In the genomic region with DNA sequence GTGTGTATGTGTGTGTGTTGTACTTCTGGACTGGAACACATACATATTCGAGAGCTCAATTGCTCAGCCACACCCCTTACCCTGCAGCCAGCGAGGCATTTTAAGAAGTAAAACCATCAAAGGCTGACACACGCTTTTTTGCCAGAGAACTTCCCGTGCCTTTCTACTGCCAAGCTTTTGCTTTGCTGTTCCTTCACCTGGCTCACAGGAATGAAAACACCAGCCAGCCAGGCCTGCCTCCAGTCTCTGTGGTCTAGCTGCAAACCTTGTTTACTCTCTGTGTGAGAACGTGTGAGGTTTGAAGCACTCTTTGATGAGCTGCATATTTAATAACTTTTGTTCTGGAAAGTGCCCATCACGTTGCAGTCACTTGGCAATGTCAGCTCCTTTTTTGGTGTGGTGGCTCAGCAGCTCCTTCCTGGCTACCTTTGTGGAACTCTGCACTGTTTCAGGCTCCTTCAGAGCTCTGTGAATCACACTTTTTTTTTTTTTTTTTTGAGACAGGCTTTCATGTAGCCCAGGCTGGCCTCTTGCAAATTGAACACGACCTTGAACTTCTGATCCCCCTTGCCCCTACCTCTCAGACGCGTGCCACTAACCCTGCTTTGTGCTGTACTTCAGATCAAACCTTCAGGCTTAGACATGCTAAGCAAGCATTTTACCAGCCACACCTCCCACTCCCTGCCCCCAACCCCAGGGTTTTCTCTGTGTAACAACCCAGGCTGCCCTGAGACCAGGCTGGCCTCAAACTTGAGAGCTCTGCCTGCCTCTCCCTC, we compare ENCODE assay signal across 11 mouse cellular contexts. TPM values are rescaled to one million over a fixed set of nuclear protein-coding genes. Genes with fewer than 3 reads are reported as not detected.
DNase-seq lines count a peak whose midpoint lies in the region; ATAC-seq and TF ChIP-seq lines count a peak whose summit lies in the region.
"Had no signal": no experiment of that assay in that cellular context is flagged by ENCODE, and none has a peak within 500 bp of the region (broad histone marks: within the 10 kb centered on the region; RNA-seq: fewer than 3 reads in every experiment).

No protein-coding gene starts in this region.

- H3K27me3 ChIP-seq in forebrain, embryonic 14.5 days (replicated peaks; ENCODE audit: control insufficient read depth, insufficient read depth, low read length), result peaks cover 12% of the 10 kb centered on the region
- H3K27me3 ChIP-seq in forebrain, postnatal 0 days (ENCODE audit: insufficient read depth, low read length), result peaks cover 25% of the 10 kb centered on the region
- H3K27me3 ChIP-seq in megakaryocyte, embryonic 14.5 days (replicated peaks), result peaks cover 61% of the 10 kb centered on the region
- peaks cover 4% of the 10 kb centered on the region; the same call in 1 of the 2 replicates for H3K27me3 ChIP-seq in embryonic facial prominence, embryonic 12.5 days
- H3K27me3 ChIP-seq in stomach, postnatal 0 days (ENCODE audit: control insufficient read depth, insufficient read depth, low read length), result no peaks in the 10 kb centered on the region

- no peak for ATAC-seq in forebrain, embryonic 14.5 days
- ATAC-seq in forebrain, postnatal 0 days, result no peak
- no peak for ATAC-seq in megakaryocyte, adult 5-6 weeks (ENCODE audit: poor library complexity, severe bottlenecking)
- ATAC-seq in embryonic facial prominence, embryonic 12.5 days (ENCODE audit: insufficient number of reproducible peaks, insufficient read depth, low FRiP score, low TSS enrichment), result no peak
- no peak for ATAC-seq in stomach, postnatal 0 days (ENCODE audit: low FRiP score, low TSS enrichment)

- WGBS in forebrain, embryonic 14.5 days, result 30% methylated on average over 9 of the region's 9 CpGs
- whole genome bisulfite sequencing in forebrain, postnatal 0 days, result 25% methylated on average over 9 of the region's 9 CpGs
- 32% methylated on average over 9 of the region's 9 CpGs for WGBS in embryonic facial prominence, embryonic 12.5 days
- WGBS in stomach, postnatal 0 days, result 29% methylated on average over 9 of the region's 9 CpGs

- no peak overlapping the region for H3K9ac ChIP-seq in forebrain, embryonic 14.5 days (ENCODE audit: low read length)
- no peak overlapping the region for H3K9ac ChIP-seq in forebrain, postnatal 0 days
- H3K9ac ChIP-seq in embryonic facial prominence, embryonic 12.5 days, result no peak overlapping the region
- no peak overlapping the region for H3K9ac ChIP-seq in stomach, postnatal 0 days (ENCODE audit: low read length)

- no peak for TF ChIP-seq CTCF in forebrain, postnatal 0 days (IDR thresholded peaks at IDR 0.05; ENCODE audit: low read depth)
- no peak for TF ChIP-seq CTCF in stomach, postnatal 0 days (IDR thresholded peaks at IDR 0.05; ENCODE audit: low read depth)

- no peak for TF ChIP-seq EP300 in stomach, postnatal 0 days (optimal IDR thresholded peaks at IDR 0.05)

- peaks cover 5% of the 10 kb centered on the region; the same call in 1 of the 2 replicates for H3K4me1 ChIP-seq in forebrain, embryonic 14.5 days (ENCODE audit: control insufficient read depth, insufficient read depth, low read length)
- H3K4me1 ChIP-seq in forebrain, postnatal 0 days (ENCODE audit: insufficient read depth), result 0 out of 2 replicates have a peak, but pooled peaks cover 10% of the 10 kb centered on the region
- H3K4me1 ChIP-seq in megakaryocyte, embryonic 14.5 days, result peaks cover 42% of the 10 kb centered on the region
- peaks cover 14% of the 10 kb centered on the region for H3K4me1 ChIP-seq in embryonic facial prominence, embryonic 12.5 days
- H3K4me1 ChIP-seq in stomach, postnatal 0 days (replicated peaks; ENCODE audit: control insufficient read depth, insufficient read depth), result peaks cover 10% of the 10 kb centered on the region

- no peak for DNase-seq in forebrain, embryonic 14.5 days (ENCODE audit: low spot score)
- DNase-seq in forebrain, postnatal 0 days, result no peak
- no peak for DNase-seq in stomach, postnatal 0 days (ENCODE audit: low spot score)
- DNase-seq in cerebellum, postnatal 10 days, result no peak
- no peak for DNase-seq in left cerebral cortex, adult 11 months (ENCODE audit: low spot score)

- H3K4me2 ChIP-seq in forebrain, embryonic 14.5 days (ENCODE audit: low read length), result 0 out of 2 replicates have a peak overlapping the region, but pooled peaks have one; percentile 97
- H3K4me2 ChIP-seq in forebrain, postnatal 0 days (ENCODE audit: low read depth), result no peak overlapping the region
- peak overlapping the region; percentile 86; the same call in 1 of the 2 replicates for H3K4me2 ChIP-seq in embryonic facial prominence, embryonic 12.5 days (replicated peaks)
- H3K4me2 ChIP-seq in stomach, postnatal 0 days (replicated peaks; ENCODE audit: low read depth), result no peak overlapping the region

- H3K27ac ChIP-seq in forebrain, embryonic 14.5 days (ENCODE audit: low read depth, low read length), result no peak overlapping the region
- H3K27ac ChIP-seq in forebrain, postnatal 0 days (ENCODE audit: low read depth, low read length), result no peak overlapping the region
- H3K27ac ChIP-seq in embryonic facial prominence, embryonic 12.5 days, result no peak overlapping the region
- 0 out of 2 replicates have a peak overlapping the region, but pooled peaks have one; percentile 24 for H3K27ac ChIP-seq in stomach, postnatal 0 days (replicated peaks)

- H3K36me3 ChIP-seq in forebrain, embryonic 14.5 days (ENCODE audit: control insufficient read depth, insufficient read depth, low read length), result no peaks in the 10 kb centered on the region
- no peaks in the 10 kb centered on the region for H3K36me3 ChIP-seq in forebrain, postnatal 0 days (ENCODE audit: insufficient read depth)
- no peaks in the 10 kb centered on the region for H3K36me3 ChIP-seq in megakaryocyte, embryonic 14.5 days (replicated peaks; ENCODE audit: low read length)
- H3K36me3 ChIP-seq in embryonic facial prominence, embryonic 12.5 days, result no peaks in the 10 kb centered on the region
- H3K36me3 ChIP-seq in stomach, postnatal 0 days (ENCODE audit: control insufficient read depth, insufficient read depth, low read length), result no peaks in the 10 kb centered on the region

- H3K9me3 ChIP-seq in forebrain, embryonic 14.5 days (replicated peaks; ENCODE audit: control insufficient read depth, low read length), result no peaks in the 10 kb centered on the region
- H3K9me3 ChIP-seq in forebrain, postnatal 0 days (ENCODE audit: low read length), result no peaks in the 10 kb centered on the region
- H3K9me3 ChIP-seq in megakaryocyte, embryonic 14.5 days, result 0 out of 2 replicates have a peak, but pooled peaks cover 3% of the 10 kb centered on the region
- H3K9me3 ChIP-seq in embryonic facial prominence, embryonic 12.5 days, result no peaks in the 10 kb centered on the region
- no peaks in the 10 kb centered on the region for H3K9me3 ChIP-seq in stomach, postnatal 0 days (ENCODE audit: control insufficient read depth, low read length)

- no peak overlapping the region for H3K4me3 ChIP-seq in forebrain, embryonic 14.5 days (ENCODE audit: low read depth, low read length)
- no peak overlapping the region for H3K4me3 ChIP-seq in forebrain, postnatal 0 days (ENCODE audit: low read depth, low read length)
- peak overlapping the region; percentile 20 for H3K4me3 ChIP-seq in megakaryocyte, embryonic 14.5 days (replicated peaks)
- no peak overlapping the region for H3K4me3 ChIP-seq in embryonic facial prominence, embryonic 12.5 days
- H3K4me3 ChIP-seq in stomach, postnatal 0 days (ENCODE audit: low read depth, low read length), result no peak overlapping the region

RNA-seq across cellular contexts. Expression of a gene that starts 0.6 kb away (rescaled TPM):
- polyA plus RNA-seq in forebrain, embryonic 14.5 days (2014; fragmentation: Nextera tagmentation; extraction: Ambion mirVana), result 3.4 and 4.0 TPM in 2 replicates
- total RNA-seq in forebrain, postnatal 0 days (2014; rRNA removed), result 0.92 and 3.0 TPM in 2 replicates
- polyA plus RNA-seq in forebrain, postnatal 0 days (2015; fragmentation: Nextera tagmentation; extraction: Ambion mirVana), result 0.91 and 0.94 TPM in 2 replicates
- 1.8 and 5.0 TPM in 2 replicates for polyA plus RNA-seq in megakaryocyte, embryonic 14.5 days (2012; ENCODE audit: insufficient read depth, low replicate concordance)
- total RNA-seq in megakaryocyte, adult 5-6 weeks (2015), result 3.7 and 5.2 TPM in 2 replicates
- 1.6 and 3.1 TPM in 2 replicates for total RNA-seq in megakaryocyte, adult 5-6 weeks (2017)
- 19.0 and 19.6 TPM in 2 replicates for polyA plus RNA-seq in embryonic facial prominence, embryonic 12.5 days (2016; fragmentation: Nextera tagmentation; extraction: Ambion mirVana)
- polyA plus RNA-seq in stomach, postnatal 0 days (2015; fragmentation: Nextera tagmentation; extraction: Ambion mirVana), result 5.1 and 5.4 TPM in 2 replicates

RNA-seq across cellular contexts. Expression of a gene that starts 11.2 kb away (rescaled TPM):
- 70.2 and 90.7 TPM in 2 replicates for polyA plus RNA-seq in forebrain, embryonic 14.5 days (2014; fragmentation: Nextera tagmentation; extraction: Ambion mirVana)
- 67.3 and 74.6 TPM in 2 replicates for total RNA-seq in forebrain, postnatal 0 days (2014; rRNA removed)
- polyA plus RNA-seq in forebrain, postnatal 0 days (2015; fragmentation: Nextera tagmentation; extraction: Ambion mirVana), result 97.7 and 116 TPM in 2 replicates
- 9.7 TPM in 1 of 2 replicates, not detected in the other for polyA plus RNA-seq in megakaryocyte, embryonic 14.5 days (2012; ENCODE audit: insufficient read depth, low replicate concordance)
- total RNA-seq in megakaryocyte, adult 5-6 weeks (2015), result 17.7 and 18.6 TPM in 2 replicates
- 14.2 and 19.8 TPM in 2 replicates for total RNA-seq in megakaryocyte, adult 5-6 weeks (2017)
- polyA plus RNA-seq in embryonic facial prominence, embryonic 12.5 days (2016; fragmentation: Nextera tagmentation; extraction: Ambion mirVana), result 39.4 and 41.3 TPM in 2 replicates
- 37.7 and 42.3 TPM in 2 replicates for polyA plus RNA-seq in stomach, postnatal 0 days (2015; fragmentation: Nextera tagmentation; extraction: Ambion mirVana)

RNA-seq across cellular contexts. Expression of a gene that starts 15.6 kb away (rescaled TPM):
- polyA plus RNA-seq in forebrain, embryonic 14.5 days (2014; fragmentation: Nextera tagmentation; extraction: Ambion mirVana), result not detected in 2 replicates
- 0.29 TPM in 1 of 2 replicates, not detected in the other for total RNA-seq in forebrain, postnatal 0 days (2014; rRNA removed)
- 0.17 TPM in 1 of 2 replicates, not detected in the other for polyA plus RNA-seq in forebrain, postnatal 0 days (2015; fragmentation: Nextera tagmentation; extraction: Ambion mirVana)
- 0.07 TPM in 1 of 2 replicates, not detected in the other for polyA plus RNA-seq in megakaryocyte, embryonic 14.5 days (2012; ENCODE audit: insufficient read depth, low replicate concordance)
- total RNA-seq in megakaryocyte, adult 5-6 weeks (2015), result not detected in 2 replicates
- not detected in 2 replicates for total RNA-seq in megakaryocyte, adult 5-6 weeks (2017)
- 0.13 and 0.23 TPM in 2 replicates for polyA plus RNA-seq in embryonic facial prominence, embryonic 12.5 days (2016; fragmentation: Nextera tagmentation; extraction: Ambion mirVana)
- polyA plus RNA-seq in stomach, postnatal 0 days (2015; fragmentation: Nextera tagmentation; extraction: Ambion mirVana), result 0.05 TPM in 1 of 2 replicates, not detected in the other
- total RNA-seq: left cerebral cortex, postnatal 25 days; neutrophil, adult 5-6 weeks had no signal
- polyA plus RNA-seq: intestine, embryonic 14.5 days had no signal

RNA-seq across cellular contexts. Expression of a gene that starts 39.4 kb away (rescaled TPM):
- polyA plus RNA-seq in forebrain, embryonic 14.5 days (2014; fragmentation: Nextera tagmentation; extraction: Ambion mirVana), result 21.8 and 23.7 TPM in 2 replicates
- total RNA-seq in forebrain, postnatal 0 days (2014; rRNA removed), result 14.8 and 15.1 TPM in 2 replicates
- polyA plus RNA-seq in forebrain, postnatal 0 days (2015; fragmentation: Nextera tagmentation; extraction: Ambion mirVana), result 14.9 and 18.1 TPM in 2 replicates
- polyA plus RNA-seq in megakaryocyte, embryonic 14.5 days (2012; ENCODE audit: insufficient read depth, low replicate concordance), result 4.4 and 5.9 TPM in 2 replicates
- total RNA-seq in megakaryocyte, adult 5-6 weeks (2015), result 23.7 and 27.7 TPM in 2 replicates
- total RNA-seq in megakaryocyte, adult 5-6 weeks (2017), result 25.2 and 31.5 TPM in 2 replicates
- 32.9 and 33.5 TPM in 2 replicates for polyA plus RNA-seq in embryonic facial prominence, embryonic 12.5 days (2016; fragmentation: Nextera tagmentation; extraction: Ambion mirVana)
- 27.6 and 28.6 TPM in 2 replicates for polyA plus RNA-seq in stomach, postnatal 0 days (2015; fragmentation: Nextera tagmentation; extraction: Ambion mirVana)

RNA-seq across cellular contexts. Expression of a gene that starts 48.5 kb away (rescaled TPM):
- polyA plus RNA-seq in forebrain, embryonic 14.5 days (2014; fragmentation: Nextera tagmentation; extraction: Ambion mirVana), result 7.5 and 13.6 TPM in 2 replicates
- 17.7 and 23.7 TPM in 2 replicates for total RNA-seq in forebrain, postnatal 0 days (2014; rRNA removed)
- polyA plus RNA-seq in forebrain, postnatal 0 days (2015; fragmentation: Nextera tagmentation; extraction: Ambion mirVana), result 25.8 and 26.1 TPM in 2 replicates
- 2.7 and 8.4 TPM in 2 replicates for polyA plus RNA-seq in megakaryocyte, embryonic 14.5 days (2012; ENCODE audit: insufficient read depth, low replicate concordance)
- total RNA-seq in megakaryocyte, adult 5-6 weeks (2015), result not detected in 2 replicates
- total RNA-seq in megakaryocyte, adult 5-6 weeks (2017), result not detected in 2 replicates
- polyA plus RNA-seq in embryonic facial prominence, embryonic 12.5 days (2016; fragmentation: Nextera tagmentation; extraction: Ambion mirVana), result 5.2 and 5.4 TPM in 2 replicates
- polyA plus RNA-seq in stomach, postnatal 0 days (2015; fragmentation: Nextera tagmentation; extraction: Ambion mirVana), result 0.41 and 0.53 TPM in 2 replicates
- total RNA-seq: neutrophil, adult 5-6 weeks had no signal

Comparison
In these comparisons a context has a peak if more than half of its experiments do, and no peak if none do; other contexts are left out.
1. H3K4me2 ChIP-seq: peak in forebrain, embryonic 14.5 days (single experiment) and embryonic facial prominence, embryonic 12.5 days (single experiment); none in forebrain, postnatal 0 days (single experiment) and stomach, postnatal 0 days (single experiment).